Mouse (Mus musculus): ENCODE measurements around the gene Cdcp1.

Gene Cdcp1

DNA sequence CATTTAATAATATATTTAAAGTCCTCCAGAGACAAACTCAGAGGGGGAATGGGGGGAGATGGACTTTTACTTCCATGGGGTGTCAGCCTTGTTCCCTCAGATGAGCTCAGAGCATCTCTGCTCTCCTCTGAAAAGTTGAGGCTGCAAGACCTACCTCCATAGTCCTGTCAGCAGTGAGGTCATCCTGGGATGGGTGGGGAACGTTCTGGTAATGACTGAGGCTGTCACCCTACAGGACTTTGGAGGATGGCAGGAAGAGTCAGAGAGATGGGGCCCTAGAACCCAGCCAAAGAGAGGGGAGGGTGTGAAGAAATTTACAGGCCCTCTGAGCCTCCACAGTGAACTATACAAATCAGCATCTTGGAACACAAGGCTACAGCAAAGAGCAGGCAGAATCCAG is 64.3 kb downstream of the Cdcp1 start:
- no peak for DNase-seq (ENCODE audit: low spot score)

DNA sequence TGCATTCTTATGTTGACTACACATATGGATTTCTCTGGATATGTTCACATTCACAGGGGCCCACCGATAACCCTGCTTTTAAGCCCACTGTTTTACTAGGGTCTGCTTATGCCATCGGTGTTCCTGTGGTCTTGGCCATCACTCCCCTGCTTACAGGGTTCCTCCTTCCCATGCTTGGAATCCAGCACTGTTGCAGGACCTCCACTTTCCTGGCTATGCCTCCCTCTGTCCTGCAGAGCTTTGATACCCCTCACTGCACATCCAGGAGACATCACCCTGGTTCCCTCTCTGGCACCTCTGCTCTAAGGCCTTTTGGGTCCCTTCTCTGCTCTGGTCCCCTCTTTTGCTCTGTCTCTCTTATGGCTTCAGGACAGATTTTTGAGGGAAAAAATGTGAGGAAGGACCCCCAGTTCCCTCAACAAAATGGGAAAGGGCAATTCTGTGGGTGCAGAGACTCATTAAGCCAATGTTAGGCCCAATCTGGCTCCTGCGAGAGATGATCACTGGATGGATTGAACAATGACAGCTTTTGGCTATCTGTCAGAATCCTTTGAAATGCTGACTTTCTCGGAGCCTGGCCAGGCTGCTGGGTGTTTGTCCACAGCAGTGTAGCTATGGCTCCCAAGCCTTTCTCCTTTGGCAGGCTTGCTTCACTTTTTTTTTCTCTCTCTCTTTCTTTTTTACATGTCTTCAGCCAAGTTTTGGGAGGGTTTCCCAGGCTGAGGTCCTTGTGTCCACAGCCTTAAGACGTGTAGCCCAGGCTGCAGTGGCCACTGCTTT is 65.4 kb downstream of the Cdcp1 start, which contains the start of gene Clec3b:
TSS of gene Clec3b (plus strand) at position 706 of the 780 bp plus-strand sequence.
- DNase-seq (ENCODE audit: low spot score) = peak; percentile 21

DNA sequence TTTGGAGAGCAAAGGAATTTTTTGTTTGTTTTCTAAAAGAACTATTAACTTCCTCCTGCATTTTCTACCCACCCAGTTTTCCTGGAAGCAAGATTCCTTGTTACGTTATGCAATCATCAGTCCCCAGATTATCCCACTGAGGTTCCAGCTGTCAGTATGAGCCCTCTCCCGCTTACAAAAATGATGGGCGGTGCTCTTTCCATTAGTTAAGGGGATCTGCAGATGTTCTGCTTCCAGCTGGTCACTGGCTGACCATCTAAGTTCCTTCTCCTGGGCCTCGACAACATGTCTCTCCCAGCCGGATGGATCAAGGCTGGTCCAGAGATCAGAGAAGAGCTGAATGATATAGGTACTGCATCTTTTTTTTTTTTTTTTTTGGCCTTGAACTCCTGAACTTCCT is 67.4 kb downstream of the Cdcp1 start:
- no peak for DNase-seq (ENCODE audit: low spot score)

DNA sequence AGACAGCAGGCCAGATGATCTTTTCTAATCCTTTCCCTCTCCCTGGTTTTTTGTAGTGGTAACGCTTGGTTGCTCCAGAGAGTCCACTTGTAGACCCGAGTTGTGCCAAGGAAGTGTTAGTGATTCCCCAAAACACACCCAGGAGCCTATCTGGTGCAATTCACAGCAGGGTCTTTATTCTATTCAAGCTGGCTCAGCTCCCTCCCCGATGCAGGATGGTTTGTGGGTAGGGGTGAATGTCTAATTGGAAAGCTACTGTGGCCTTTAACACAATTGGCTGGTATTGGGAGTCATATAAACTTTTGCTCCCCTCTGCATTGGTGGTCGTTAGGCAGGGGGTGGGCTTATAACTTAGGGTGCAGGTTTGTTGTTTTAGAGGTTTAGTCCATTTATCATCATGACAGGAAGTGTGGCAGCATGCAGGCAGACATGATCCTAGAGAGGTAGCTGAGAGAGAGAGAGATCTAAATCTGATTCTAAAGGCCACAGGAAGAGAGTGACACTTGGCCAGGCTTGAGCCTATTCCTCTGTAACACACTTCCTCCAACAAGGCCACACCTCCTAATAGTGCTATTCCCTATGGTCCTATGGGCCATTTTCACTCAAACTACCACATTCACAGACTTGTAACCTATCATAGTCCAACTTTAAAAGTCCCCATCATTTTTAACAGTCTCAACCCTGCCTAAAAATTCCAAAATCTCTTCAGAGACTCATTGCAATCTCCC is 75.8 kb downstream of the Cdcp1 start:
- DNase-seq (ENCODE audit: low spot score) = no peak

DNA sequence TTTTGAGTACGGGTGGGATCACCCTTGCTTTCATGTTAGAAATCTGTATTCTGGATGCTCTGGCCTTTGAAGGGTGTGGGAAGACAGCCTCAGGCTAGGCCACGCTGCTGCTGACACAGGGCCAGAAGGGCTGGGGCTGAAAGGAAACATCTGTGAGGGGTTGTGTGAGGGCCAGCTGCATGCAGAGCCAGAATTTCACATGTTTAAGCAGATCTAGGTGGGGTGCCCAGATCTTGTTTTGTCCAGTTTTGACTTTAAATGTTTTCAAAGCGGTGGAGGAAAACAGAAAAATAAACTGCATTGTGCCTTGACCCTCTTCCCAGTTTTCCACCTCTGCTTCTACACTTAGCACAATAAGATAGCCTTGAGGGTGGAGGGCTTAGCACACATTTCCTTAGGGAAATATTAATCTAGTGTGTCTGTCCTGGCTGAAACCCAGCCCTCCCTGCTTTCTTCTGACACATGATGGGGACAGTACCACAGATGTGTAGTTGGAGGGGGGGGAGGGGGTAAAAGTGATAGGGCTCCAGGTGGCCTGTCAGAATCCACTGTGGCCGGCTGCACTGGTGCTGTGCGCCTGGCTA is 76.9 kb downstream of the Cdcp1 start:
- DNase-seq (ENCODE audit: low spot score) = peak; percentile 56

DNA sequence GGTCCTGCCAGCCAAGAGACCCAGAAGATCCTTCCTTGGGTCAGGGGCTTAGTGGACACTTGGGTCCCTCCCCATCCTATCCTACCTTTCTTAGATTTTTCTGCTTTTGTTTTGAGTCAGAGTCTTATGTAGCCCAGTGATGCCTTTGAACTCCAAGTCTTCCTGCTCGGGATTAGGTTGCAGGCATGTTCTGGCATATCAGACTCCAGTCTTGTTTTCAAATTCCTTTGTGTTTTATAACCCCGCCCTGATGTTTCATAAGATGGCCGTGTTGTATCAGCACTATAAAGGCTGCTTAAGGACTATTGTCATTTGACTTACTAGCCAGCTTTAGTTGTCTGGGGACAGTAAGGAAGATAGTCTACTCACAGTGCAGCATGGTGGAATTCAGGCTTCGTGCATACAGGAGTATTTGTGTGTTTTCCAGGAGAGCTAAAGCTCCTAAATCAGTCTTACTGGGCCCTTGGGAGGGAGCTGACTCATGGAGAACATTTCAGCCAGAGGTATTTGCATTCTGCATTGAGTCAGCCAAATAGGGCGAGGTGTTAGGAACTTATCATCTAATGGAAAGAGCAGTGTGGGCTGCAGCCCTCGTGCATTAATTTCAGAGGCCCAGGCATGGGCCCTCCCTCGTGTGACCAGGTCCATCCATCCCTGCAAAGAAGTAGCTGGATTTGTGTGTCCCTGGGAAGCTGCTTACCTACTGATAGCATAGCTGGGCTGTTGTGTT is 78.7 kb downstream of the Cdcp1 start:
- peak; percentile 37 for DNase-seq (ENCODE audit: low spot score)

DNA sequence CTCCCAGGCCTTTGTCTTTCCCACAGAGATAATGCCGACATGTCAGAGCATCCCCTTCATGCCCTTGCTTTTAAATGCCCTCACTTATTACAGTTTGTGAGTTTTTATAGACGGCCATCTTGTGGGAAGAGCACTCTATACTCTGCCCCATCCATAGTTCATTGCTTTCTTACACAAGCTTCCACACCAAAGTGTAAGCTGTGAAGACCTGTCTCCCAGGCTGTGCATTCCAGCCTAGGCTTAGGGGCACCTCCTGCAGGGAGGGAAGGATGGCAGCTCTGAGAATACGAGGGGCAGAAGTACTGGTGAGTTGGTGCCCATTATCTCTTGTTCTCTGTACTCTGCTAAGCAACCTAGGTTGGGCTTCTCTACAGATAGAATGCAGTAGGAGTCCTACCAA is 82.8 kb downstream of the Cdcp1 start:
- no peak for DNase-seq (ENCODE audit: low spot score)

DNA sequence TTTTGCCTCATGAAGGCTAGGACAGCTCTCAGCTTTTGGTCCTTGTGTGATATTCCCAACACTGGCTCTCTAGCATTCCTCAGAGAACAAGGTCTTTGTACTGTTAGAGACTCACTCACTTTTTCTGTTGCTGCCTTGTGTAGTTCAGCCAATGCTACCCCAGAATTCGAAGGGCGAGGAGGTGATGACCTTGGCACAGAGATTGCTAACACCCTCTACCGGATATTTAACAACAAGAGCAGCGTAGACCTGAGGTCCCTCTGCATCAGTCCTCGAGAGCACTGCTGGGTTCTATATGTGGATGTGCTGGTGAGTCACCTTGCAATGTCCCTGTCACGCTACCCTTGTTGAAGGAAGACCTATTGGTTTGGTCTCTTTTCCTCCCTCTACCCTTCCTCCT is 88.2 kb downstream of the Cdcp1 start:
- DNase-seq (ENCODE audit: low spot score) = no peak

DNA sequence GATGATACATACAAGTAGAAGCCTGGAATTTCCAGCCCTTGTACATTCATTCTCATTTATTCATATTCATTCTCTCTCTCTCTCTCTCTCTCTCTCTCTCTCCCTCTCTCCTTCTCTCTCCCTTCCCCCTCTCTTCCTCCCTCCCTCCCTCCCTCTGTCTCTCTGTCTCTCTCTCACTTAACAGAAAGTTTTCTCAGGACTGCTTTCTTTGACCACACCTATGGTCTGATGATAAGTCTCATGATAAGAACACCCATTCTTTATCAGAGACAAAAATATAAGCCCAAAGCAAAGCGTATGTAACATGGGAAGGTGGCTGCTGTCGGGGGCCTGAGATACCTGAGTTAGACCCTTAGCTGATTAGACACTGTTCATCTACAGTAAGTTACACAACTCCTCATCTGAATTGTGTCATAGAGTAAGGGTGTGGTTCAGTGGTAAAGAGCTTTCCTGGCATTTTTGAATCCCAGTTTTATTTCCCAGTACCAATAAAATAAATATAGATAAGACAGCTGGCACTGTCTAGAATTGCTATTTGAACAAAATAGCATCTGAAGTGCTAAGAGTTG is 91.3 kb downstream of the Cdcp1 start:
- no peak for DNase-seq (ENCODE audit: low spot score)

DNA sequence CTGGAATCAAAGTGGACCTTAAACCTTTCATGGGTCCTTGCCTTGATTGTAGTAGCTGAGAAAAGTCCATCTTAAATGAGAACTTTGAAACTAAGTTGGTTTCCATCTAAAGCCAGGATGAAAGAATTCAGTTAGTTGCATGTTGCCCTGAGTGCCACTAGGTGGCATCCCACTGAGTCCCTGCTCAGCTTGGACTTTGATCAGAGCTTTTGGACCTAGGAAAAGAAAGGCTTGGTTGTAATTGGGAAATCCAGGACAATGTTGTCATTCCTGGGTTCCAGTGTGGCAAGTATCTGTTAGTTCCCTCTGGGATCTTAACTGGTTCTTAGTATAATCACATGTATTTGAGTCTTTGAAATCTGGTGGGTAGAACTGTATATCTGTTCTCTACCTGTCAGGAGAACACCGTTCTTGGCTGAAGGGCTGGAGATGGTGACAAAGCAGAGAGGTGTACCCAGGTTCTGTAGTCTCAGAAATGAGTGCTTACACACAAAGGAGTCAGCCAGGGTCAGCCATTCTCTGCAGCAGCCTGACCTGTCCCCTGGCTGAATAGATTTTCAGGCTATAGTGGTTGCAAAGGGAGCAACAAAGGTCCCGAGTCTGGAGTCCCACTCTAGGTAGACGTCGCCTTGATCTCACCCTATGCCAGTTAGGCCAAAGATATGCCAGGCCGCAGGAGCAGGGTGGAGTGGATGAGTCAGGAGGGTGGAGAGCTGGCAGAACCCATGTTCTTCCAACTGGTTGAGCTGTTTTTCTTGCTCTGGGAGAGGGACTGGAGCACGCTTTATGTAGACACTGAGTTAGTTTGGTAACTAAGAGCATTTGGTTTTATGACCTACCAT is 92.0 kb downstream of the Cdcp1 start:
- DNase-seq (ENCODE audit: low spot score) = no peak

DNA sequence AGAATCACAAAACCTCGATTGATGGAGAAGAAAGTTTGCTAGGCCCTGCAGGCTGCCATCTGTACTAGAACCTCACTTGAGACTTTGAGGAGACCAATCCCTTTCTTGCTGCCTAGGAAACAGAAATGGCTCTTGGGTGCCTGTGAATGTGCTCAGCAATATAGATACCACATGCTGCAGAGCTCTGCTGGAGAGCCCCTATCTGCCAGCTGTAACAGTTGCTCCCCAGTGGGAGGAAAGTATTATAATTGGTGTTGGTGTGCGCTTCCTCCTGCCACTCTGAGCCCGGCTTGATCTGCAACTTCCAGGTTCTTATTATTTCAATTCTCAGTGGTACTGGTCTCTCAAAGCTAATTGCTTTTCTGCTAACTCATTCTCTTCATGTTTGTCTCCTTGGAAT is 92.8 kb downstream of the Cdcp1 start:
- no peak for DNase-seq (ENCODE audit: low spot score)

Measured in urinary bladder, postnatal 25 days (tissue).